Mouse (Mus musculus) cerebellum, adult 11 months (tissue): ENCODE data around the gene Erbb2.

ENCODE experiments used
- DNase-seq: peaks from one replicate; pipeline ENCODE4 v3.0.0; 2022

The Erbb2 gene

DNA sequence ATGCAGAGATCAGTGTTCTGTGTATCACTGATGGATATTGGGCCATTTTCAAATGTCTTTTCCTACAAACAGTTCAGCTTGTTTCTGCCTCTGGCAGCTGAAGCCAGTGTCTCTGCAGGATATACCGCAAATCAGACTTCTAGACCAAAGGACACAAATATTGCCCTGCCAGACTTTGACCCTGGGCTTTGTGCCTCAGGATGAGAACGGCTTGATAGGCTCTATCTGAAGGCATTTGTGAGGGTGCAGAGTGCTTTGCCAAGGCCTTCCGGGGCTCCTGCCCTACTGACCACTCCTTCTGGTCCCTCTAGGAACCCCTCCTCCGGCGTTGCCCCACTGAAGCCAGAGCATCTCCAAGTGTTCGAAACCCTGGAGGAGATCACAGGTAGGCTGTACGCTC is 14.3 kb downstream of the Erbb2 start:
- DNase-seq: no peak

DNA sequence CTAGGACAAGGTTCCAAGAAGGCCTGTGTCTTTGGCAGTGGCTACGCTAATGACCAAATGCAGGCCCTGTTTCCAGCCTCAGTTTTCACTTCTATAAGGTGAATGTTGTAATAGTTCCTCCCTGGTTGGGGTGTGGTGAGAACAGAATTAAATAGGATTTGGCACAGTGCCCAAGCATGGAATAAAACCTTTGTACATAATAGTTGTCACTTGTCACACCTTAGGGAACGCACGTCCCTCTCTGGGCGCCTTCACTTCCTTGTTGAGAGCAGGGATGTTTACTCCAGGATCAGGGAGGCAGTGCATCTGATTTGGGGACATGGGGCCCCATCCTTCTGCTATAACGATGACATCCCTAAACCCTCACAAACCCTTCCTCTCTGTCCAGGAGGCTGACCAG is 16.2 kb downstream of the Erbb2 start:
- DNase-seq: no peak

DNA sequence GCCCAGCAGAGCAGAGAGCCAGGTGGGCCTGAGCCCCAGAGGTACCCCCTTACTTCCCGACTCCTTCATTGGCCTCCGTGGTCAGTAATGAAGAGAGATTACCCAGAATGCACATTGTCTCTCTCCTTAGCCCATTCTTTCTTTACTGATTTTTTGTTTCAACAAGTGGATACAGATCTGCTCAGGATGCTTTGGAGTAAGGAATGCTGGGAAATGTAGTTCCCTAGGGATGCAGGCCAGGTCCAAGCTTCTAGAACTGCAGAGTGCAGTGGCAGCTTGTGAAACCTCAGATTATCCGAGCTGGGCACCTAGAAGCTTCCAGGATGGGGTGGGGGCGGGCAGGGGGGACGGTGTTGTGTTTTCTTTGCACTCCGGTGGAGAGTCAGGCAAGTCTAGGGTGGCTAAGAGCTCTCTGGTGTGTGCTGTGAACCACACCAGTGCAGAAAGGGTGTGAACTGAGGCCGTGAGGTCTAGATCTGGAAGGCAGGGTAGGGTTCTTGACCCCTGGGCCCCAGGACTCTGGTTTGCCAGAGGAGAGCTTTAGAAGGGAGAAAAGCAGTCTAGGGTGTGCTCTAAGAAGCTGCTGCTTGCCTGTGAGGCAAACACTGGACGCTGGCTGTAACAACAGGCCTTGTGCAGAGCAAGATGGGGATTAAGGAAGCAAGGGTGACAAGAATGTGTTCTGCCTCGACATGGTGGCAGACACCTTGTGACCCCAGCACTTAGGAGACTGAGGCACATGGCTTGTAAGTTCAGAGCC is 19.7 kb downstream of the Erbb2 start:
- no peak for DNase-seq

DNA sequence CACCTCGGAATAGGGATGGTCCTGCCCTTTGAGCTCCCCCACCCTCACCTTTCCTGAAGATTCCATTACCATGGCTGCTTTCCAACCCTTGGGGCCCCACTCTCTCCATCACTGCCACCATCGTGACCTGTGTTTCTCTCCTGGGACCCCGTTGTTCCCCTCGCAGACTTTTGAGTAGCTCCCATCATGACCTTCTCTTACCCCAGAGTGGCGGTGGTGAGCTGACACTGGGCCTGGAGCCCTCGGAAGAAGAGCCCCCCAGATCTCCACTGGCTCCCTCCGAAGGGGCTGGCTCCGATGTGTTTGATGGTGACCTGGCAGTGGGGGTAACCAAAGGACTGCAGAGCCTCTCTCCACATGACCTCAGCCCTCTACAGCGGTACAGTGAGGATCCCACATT is 23.5 kb downstream of the Erbb2 start:
- DNase-seq: no peak

DNA sequence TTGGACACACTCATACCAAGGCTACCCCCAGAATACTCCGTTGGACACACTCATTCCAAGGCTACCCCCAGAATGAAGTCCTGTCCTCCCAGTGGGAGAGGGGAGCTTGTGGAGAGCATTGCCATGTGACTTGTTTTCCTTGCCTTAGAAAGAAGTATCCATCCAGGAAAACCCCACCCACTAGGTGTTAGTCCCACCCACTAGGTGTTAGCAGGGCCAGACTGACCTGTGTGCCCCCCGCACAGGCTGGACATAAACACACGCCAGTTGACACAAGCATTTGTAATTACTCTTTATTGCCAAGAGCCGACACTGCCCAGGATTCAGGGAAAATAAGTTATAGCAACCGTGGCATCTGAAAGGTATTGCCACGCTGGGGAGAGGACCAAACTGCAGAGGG is 25.2 kb downstream of the Erbb2 start:
- DNase-seq: no peak

DNA sequence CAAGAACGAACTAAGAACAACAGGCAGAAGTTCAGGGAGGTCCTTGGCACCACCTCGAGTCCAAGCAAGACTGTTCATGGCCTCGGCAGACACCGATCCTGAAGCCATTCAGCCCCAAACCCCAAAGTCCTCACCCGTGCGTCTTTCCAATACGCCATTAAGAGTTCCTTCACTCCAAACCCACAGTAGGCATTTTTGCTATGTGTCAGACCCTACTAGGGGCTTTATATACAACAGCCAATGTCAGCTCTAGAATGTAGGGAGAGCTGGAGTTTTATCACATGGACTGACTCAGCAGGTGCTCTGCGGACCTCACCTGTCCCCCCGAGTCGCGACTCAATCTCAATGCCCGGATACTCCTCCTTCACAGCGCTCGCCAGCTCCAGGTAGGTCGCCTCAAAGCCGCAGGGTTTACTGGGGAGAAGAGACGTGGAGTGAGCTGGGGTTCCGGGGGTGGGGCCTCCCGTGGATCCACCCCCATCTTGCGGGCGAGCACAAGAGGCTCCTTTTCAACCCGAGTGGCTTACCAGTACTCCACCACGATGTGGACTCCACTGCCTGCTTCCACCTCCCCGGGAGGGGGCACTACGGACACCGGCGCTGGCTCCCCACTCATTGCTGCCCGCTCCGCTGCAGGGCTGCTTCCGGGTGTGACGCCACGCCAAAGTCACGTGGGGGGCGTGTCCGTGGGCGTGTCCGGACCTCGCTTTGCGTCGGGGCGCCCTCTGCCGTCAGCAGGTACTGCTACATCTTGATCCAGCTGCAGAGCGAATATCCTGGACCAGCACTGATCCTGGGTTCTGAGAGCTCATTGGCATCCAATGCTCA is 26.3 kb downstream of the Erbb2 start, which contains the start of gene Mien1:
Mien1 (minus strand) TSS at position 661 of the 828 bp plus-strand sequence.
- peak; percentile 97 for DNase-seq

DNA sequence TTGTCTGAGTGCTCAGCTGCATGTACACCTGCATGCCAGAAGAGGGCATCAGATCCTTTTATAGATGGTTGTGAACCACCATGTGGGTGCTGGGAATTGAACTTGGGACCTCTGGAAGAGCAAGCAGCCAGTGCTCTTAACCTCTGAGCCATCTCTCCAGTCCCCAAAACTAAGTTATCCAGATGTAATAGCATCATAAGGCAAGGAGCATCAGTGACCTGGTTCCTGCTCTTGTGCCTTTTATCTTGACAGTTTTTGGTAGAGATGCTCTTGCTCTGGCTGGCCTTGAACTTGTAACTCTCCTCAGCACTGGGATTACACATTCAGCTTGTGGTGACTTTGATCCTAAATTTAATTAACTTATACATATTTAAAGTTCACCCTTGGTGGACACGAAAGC is 31.4 kb downstream of the Erbb2 start:
- no peak for DNase-seq

DNA sequence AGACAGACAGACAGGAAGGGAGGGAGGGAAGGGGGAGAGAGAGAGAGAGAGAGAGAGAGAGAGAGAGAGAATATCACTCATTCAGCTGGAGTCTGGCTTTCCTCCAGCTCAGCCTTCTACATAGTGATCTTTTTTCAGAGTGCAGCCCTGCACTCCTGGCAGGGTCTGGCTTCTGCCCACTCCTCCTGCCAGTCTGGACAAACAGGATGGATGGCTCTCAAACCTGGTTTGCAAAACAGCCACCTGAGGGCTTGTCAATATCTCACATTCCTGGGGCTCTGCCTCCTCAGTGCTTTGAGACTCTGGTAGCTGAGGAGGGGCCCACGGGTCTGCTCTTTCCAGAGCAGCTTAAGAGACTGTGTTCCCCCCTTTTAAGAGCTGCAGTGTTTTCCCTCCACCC is 33.0 kb downstream of the Erbb2 start:
- no peak for DNase-seq

DNA sequence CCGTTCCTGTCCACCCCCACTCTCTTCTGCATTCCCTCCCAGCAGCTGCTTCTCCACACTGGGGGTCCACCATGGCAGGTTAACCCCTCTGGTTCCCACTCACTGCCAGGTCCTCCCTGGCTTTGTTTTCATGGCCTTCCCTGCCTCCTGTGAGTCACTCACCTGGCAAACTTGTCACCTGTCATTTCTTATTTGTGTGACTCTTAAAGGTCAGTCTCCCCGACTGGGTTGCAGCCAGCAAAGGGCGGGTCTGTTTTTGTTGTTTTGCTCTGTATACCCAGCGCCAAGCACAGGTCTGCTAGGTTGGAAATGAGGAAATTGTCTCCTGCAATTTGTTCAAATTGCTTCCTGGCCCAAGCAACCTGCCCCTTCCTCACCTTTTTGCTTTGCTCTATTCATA is 33.4 kb downstream of the Erbb2 start:
- no peak for DNase-seq

DNA sequence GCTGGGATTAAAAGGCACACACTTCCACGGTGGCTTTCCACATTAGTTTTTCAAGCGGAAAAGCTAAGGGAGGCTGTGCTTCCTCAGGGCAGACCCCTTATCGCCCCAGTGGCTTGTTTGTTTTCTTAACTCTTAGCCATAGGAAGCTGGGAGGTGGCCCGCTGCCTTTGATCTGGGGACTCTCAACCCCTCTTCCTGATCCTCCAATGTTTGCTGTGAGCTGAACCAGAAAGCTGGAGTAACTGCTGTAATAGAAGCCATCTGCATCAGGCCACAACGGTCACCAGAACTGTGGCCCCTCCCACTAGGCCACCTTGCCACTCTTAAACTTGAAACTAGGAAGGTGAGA is 33.9 kb downstream of the Erbb2 start, which contains the start of gene Grb7:
Grb7 (plus strand) TSS at position 182 of the 349 bp plus-strand sequence.
- no peak for DNase-seq

DNA sequence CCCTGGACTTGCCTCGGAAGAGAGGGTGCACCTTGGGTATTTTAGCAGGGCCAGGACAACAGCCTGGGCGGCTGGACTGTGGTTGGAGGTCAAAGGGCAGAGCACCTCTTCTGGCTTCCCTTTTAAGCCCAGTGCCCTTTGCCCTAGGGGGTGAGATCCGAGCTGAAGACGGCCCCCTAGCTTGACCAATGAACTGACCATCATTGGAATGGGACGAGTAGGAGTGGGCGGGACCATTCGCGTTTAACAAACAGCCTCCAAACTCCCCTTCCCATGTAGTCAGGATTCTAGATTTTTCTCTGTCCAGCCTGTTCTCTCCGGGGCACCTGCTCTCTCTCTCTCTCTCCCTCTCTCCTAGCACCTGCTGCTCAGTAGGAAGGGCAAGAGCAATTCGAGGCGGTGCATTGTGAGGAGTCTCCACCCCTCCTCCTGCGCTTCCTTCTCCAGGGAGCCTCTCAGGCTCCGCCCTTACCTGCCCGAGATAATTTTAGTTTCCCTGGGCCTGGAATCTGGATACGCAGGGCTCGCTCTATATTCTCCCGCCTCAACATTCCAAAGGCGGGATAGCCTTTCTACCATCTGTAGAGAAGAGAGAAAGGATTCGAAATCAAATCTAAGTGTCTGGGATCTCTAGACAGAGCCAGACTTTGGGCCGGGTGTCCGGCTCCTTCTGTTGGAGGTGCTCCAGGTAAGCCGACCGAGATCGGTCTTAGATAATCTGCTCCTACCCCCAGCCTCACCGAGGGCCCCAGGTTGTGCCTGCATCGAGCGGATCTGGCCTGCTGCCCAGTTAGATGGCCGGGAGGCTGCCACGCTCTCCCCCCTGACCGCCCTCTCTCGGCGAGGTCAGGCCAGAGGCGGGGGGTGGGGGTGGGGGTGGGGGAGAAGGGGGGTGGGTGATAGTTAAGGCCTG is 34.5 kb downstream of the Erbb2 start:
- DNase-seq: peak; percentile 58

DNA sequence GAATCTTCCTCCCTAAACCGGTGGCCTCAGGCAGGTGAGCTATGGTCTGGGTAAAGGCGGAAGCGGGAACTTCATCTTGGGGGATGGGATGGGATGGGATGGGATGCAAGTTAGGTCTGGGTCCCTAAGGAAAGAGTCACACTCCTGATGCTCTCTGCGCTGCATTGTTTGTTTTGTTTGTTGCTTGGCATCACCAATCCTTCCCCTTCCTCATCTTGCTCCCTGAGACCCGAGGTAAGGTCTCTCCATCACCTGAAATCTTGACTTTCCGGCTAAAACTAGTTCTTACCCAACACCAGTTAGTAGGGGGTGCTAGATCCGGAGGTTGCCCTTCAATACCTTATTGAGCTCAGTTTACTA is 35.2 kb downstream of the Erbb2 start:
- no peak for DNase-seq

DNA sequence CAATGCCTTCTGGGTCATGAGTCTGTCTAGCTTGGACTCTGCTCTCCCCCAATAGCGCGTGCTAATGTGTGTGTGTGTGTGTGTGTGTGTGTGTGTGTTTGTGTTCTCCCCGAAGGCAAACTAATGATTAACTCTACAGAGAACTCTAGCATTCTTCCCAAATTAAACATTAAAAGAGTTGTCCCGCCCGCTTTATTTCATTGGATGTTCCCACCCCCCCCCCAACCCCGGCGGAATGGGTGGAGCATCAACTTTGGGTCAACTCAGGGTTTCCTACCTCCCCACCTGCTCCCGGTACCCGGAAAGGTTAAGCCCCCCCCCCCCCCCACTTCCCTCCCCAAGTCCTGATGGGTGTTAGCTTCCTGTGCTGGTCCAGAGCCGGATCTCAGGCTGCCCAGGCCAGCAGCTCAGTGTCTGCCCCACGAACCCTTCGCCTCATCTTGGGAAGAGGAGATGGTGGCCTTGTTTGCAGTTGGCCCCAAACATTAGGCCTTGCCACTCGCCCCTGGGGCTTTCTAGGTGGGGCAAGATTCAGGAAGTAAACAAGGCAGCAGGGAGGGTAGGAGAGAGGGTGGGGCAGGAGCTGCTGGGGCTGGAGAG is 36.0 kb downstream of the Erbb2 start:
- no peak for DNase-seq

DNA sequence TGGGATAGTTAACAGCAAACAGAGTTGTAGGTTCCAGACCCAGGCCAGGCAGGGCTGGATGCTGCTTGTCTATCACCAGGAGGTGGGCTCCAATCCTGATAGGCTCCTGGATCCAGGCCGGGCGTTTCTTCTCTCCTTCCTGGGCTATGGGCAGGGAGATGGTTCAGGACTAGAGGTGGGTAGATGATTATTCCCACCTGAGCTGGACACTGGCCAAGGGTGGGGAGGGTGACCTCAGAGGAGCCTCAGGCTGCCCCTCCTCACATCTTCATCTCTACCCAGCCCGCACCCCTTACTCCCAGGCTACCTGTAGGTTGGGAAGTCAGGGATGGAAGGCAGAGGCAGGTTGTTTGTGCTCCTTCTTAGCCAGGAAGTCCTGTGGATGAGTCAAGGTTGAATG is 37.1 kb downstream of the Erbb2 start:
- no peak for DNase-seq

DNA sequence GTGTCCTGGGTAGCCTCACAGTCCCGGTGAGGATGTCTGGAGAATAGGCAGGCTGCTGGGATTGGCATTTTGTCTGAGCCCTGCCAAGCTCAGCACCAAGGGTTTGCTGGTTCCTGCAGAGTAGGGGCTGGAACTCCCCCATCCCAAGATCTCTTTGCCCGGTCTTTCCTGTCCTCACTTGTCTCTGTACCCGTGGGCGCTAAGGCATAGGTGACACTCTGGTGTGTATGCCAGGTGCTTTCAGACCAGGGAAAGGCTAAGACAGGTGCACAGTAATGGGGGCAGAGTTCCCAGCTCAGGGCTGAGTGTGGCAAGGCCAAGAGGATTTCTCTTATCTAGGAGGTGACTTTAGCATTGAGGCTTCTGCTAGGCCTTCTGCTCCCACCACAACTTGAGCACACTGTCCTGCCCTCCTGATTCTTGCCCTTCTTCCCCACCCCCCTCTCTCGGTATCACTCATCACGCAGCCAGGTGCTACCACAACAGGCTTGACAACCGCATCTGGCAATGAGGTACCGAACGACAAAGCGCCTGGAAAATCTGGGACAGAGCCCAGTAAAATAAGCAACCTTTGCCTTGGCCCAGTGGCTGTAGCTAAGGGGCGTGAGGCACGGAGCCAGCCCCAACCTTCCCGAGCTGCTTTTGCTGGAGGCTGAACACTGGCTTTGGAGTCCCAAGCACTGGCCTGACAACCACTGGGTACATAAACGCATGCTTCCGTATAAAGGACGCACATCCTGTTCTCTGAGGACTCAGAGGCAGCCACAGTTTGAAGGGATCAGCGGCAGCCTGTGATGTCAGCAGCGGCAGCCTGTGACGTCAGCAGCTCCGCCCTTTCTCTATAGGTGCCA is 37.9 kb downstream of the Erbb2 start:
- no peak for DNase-seq

DNA sequence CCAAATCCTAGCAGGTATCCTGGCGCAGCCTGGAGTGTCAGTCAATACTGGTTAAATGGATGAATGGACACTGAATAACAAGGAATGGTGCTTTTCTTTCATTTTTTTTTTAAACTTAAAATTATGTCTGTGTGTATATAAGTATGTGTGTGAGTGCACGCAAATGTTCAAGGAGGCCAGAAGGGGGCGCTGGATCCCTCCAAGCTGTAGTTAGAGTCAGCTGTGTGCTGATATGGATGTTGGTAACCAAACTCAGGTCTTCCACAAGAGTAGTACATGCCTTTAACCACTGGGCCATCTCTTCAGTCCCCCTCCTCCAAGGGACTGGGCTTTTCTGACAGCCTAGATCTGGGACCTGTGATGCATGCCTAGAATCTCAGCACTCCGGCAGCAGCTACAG is 43.2 kb downstream of the Erbb2 start:
- no peak for DNase-seq

DNA sequence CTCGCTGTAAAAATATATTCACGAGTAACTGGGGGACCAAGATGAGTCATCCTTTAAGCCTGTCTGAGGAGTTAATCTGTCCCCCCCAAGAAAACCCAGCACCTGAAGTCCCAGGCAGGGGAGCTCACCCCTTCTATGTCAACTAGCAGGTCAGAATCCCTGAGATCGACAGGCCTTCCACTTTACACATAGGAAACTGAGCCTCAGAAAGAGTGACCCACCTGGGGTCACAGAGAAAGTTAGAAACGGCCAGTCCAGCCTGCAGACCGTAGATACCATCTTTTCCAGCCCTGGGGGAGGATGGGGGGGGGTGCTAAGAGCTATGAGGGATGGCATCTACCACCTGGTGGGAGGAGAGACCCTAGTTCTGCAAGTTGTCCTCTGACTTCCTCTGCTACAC is 44.3 kb downstream of the Erbb2 start:
- DNase-seq: no peak

DNA sequence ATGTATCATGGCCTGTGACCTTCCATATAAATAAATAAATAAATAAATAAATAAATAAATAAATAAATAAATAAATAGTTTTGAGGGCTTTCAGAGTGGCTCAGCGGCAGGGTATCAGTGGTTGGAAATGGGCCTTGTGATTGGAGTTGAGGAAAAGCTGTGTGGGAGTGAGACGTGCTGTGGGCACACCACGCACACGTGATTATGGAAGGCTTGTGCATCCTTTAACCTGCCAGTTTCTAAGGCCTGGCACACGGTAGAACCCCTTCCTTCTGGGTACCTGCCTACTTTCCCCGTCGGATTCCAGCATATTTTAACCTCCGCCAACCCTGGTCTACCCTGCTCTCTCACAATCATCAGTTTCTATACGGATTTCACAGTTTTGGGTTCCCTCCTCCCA is 44.7 kb downstream of the Erbb2 start:
- DNase-seq: no peak

DNA sequence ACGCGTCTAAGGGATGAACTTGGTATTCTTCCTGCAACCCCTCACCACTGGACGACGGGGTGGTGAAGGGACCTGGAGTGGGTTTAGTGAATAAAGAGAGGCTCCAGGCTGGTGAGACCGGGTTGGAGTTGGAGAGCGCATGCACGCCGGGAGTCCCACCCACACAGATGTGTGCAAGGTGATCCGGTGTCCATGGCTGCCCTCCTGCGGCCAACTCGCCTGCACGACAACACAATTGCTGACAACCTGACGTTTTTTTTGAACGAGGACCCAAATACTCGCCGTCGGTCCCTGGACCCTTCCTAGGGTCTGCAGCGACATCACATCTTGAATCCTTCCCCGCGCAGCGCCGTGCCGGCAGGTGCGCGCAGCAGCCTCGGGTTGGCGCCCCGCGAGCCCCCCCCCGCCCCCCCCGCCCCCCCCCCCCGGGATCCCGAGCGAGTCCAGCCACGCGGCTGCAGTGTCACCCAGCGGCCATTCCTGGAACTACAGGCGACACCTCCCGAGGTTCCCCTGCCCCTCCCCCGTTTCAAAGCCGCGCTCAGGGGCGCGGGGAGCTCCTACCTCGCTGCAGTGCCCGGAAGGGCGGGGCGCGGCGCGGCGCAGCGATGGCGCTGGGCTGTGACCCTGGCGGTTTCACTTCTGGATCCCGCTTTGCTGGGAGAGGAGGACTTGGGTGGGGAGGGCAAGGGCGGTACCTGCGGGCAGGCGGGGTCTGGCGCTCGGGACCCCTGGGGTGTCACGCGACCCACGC is 45.3 kb downstream of the Erbb2 start:
- DNase-seq: peak; percentile 81

DNA sequence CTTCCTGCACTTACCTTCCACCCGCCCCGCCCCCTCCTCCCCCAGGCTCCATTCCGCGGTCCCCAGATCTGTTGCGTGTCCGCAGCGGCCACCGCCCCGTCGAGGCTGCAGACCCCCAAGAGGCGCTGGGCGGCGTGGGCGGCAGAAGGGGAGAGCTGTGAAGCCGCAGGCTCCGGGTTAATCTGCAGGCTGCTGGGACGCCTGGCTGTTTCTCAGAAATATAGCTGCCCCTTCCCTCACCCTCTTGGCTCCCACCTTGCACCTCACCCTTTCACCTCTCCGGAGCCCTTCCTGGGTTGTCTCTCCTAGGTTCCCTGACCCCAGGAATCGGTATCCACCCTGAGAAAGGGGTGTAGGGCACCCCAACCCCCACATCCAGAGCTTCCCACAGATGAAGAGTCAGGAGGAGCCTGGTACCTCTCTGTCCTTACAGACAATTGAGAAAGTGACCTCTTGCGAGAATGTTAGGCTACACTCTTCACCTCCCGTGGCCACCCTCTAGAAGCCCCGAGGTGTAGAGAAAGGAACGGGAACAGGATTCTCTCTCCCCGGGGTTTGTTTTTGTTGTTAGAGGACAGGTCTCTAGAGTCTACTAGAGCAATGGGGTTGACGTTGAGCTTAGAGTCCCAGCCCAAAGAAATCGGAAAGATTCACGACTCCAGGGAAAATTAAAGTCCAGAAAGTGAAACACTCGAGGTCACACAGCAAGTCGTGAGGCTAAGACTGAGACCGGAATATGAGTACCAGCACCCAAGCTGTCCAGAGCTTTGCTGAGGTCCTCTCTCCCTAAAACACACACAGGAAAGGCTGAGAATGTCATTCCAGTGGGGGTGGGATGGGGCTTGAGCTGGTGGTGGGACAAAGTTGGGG is 46.1 kb downstream of the Erbb2 start:
- no peak for DNase-seq
